Mouse (Mus musculus) bone marrow macrophage, adult 2 months (primary cell): ENCODE measurements around the gene Clic5.

Experiments
- CTCF ChIP-seq: IDR thresholded peaks from 2 replicates; pipeline ENCODE4 v1.5.1; 2012; ENCODE audit warnings: low read depth, mild to moderate bottlenecking, low read length, moderate library complexity
- POLR2A ChIP-seq: IDR thresholded peaks from 2 replicates; pipeline ENCODE4 v1.6.1; 2012; ENCODE audit warnings: mild to moderate bottlenecking, low read depth, low read length, borderline replicate concordance

DNA sequence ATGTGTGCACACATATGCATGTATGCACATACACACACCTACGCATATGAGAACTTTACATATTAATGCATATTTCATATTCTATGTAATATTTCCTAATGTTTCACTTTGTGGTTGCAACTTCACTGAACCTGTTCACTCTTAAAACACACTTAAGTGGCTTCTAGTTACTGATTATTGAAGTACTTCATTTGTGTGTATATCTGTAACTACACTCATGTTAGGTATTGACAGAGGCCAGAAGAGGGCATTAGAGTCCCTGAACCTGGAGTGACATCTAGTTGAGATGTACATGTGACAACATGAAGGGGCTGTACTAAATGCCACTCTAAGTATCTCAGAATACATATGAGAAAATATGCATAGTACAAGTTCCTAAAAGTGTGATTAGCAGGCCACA lies 99.9 kb downstream of the Clic5 start:
- TF ChIP-seq CTCF (no peak), POLR2A (no peak)
